Mouse (Mus musculus): ENCODE data around the gene Lrrc42.

The Lrrc42 gene

DNA sequence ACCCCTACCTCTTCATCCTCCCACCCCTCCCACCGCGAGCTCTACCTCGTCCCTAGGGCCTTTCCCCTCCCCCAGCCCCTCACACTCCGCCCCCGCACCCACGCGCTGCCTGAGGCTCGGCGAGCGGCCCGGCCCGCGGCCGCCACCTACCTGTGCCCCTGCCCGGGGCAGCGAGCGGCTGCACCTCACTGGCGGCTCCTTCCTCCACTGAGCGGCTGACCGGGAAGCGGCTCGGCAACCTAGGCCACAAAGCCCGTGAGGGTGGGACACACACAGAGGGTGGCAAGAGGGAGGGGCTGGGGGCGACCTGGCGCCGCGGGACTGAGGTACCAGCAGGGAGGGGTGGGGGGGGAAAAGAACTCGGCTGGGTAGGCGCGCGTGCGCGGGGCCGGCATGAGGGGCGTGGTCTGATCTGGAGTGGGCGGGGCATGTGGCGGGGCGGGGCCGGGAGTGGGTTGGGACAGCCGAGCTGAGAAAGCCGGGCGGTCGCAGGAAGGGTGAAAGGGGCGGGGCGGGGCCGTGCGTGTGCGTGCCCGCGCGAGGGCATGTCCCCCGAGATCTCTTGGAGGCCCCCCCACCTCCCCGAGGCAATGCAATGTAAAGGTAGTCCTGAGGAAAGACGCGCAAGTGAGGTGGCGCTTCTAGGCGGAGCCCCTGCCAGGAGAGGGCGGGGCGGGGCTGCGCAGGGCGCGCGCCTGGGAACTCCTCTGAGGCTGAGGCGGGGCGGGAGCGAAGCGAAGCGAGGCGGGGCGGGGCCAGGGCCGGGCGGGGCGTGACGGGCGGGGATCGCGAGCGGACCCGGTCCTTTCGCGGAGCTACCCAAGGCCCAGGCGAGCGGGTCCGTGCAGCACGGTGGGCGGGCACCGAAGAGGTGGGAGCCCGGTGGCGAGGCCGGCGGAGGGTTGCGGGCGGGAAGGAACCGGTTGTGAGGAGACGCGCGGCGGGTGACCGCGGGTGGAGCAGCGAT lies at the start of gene Lrrc42, which contains the start of gene Hspb11:
Lrrc42 (minus strand) TSS at position 408 of the 967 bp plus-strand sequence.
Hspb11 (plus strand) TSS at position 469 of the 967 bp plus-strand sequence.
- DNase-seq (ENCODE audit: extremely low spot score, low spot score): peak; percentile 99

DNA sequence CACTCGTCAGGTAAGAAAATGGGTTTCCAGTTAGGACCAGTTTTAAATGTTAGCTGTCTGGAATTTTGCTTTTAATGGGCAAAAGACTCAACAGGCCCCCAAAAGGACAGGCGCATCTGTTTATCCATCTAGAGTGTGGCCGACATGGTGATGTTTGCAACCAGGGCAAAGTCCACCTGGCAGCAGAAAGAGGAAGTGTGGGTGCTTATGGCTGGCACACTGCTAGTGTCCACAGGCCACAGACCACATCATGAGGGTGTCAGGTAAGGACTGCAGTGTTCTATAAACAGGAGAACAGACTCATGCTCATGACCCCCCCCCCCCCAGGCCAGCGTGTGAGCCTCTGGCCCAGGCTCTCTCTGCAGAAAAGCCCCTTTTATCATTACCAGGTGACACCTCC lies 49.5 kb upstream of the Lrrc42 start:
- DNase-seq (ENCODE audit: extremely low spot score, low spot score): no peak

DNA sequence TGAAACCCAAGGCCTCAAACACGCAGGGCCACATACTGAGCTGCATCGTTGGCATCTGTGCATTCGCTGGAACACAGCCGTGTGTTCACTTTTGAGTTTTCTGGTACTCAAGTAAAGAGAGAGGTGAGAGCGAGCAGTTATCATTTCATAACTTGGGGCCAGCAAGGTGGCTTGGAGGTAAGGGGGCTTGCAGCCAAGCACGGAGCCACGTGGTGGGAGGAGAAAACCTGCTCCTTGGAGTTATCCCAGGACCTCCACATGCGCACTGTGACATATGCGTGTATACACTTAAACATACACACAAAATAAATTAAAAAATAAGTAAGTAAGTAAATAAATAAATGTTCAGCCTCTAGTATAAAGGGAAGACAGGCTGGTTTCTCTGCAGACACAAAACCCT lies 48.9 kb upstream of the Lrrc42 start:
- DNase-seq (ENCODE audit: extremely low spot score, low spot score): no peak

DNA sequence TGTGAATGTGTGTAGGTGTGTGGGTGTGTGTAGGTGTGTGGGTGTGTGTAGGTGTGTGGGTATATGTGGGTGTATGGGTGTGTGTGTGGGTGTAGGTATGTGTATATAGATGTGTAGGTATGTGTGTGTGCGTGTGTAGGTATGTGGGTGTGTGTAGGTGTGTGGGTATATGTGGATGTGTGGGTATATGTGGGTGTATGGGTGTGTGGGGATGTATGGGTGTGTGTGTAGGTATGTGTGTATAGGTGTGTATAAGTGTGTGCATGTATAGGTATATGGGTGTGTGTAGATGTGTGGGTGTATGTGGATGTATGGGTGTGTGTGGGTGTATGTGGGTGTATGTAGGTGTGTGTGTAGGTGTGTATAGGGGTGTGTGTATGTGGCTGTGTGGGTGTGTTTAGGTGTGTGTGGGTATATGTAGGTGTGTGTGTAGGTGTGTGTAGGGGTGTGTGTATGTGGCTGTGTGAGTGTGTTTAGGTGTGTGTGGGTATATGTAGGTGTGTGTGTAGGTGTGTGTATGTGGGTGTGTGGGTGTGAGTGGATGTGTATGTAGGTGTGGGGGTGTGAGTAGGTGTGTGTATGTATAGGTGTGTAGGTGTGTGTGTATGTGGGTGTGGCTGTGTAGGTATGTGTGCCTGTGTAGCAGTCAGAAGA lies 47.7 kb upstream of the Lrrc42 start:
- no peak for DNase-seq (ENCODE audit: extremely low spot score, low spot score)

DNA sequence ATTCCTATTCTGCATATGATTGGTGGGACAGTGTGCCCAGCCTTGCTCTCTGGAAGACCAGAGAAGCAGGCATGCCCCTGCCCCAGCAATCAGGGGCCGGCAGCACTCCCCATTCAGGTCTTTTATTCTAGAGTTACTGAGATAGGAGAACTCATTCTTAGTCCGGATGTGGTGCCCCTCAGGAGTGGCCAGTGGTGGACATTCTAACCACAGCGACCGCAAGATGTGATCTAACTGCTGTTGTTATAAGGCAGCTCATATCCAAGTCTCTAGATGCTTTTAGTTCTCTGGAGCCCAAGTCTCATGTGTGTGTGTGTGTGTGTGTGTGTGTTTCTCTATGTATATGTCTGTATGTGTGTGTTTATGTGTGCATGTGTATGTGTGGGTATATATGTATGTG lies 47.0 kb upstream of the Lrrc42 start:
- DNase-seq (ENCODE audit: extremely low spot score, low spot score): no peak

DNA sequence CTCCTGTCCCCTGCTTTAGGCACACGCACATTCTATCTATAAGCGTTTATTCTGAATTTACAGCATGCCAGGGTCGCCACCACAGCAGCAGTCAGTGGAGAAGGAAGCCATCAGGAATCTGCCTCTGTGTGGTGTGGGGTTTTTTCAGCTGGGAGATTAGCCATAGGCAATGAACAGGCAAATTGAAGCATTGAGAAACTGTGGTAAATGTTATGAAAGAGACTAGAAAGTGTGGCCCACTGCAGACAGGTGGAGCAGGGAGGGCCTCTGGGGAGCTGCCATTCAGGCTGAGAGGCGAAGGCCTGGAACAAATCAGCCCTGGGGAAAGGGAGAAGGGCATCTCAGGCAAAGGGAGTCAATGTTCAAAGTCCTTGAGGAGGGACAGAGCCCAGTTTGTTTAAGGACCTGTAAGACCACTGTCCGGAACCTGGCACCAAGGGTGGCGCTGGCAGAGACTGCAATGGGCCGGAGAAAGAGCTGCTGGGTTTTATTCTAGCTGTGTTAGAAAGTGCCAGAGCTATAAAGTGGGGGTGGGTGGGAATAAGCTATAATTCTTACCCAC lies 46.5 kb upstream of the Lrrc42 start:
- no peak for DNase-seq (ENCODE audit: extremely low spot score, low spot score)

DNA sequence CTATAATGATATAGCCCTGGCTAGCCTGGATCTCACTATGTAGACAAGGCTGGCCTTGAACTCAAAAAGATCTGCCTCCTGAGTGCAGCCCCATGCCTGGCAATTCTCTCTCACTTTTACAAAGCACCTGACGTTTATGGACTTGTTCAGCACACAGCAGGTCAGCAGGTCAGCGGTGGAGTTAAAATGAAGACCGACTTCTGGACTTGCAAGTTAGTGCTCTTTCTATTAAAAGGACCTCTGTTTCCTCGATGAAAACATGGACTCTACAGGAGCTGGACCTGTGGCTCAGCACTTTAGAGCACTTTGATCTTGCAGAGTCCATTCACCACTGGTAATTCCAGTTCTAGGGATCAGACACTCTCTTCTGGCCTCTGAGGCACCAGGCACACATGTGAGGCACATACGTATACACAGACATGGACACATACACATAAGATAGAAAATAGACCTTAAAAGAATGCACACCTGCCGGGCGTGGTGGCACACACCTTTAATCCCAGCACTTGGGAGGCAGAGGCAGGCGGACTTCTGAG lies 44.8 kb upstream of the Lrrc42 start:
- no peak for DNase-seq (ENCODE audit: extremely low spot score, low spot score)

DNA sequence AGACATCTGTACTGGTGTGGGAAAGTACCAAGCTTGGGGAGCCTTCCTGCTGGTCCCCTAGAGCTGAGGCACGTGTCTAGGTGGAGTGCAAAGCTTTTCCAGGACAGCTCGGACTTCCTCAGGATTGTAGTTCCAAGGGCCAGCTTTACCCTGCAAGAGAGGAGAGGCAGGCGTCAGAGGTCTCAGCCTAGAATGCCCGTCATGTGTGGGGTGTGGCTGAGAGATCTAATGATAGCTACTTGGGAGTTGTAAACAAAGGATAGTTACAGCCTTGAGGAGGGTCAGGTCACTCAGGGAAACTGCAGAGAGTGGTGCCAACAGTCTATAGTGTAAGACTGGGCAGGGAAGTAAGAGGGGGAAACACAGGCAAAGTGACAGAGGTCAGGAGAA lies 38.9 kb upstream of the Lrrc42 start:
- DNase-seq (ENCODE audit: extremely low spot score, low spot score): no peak

DNA sequence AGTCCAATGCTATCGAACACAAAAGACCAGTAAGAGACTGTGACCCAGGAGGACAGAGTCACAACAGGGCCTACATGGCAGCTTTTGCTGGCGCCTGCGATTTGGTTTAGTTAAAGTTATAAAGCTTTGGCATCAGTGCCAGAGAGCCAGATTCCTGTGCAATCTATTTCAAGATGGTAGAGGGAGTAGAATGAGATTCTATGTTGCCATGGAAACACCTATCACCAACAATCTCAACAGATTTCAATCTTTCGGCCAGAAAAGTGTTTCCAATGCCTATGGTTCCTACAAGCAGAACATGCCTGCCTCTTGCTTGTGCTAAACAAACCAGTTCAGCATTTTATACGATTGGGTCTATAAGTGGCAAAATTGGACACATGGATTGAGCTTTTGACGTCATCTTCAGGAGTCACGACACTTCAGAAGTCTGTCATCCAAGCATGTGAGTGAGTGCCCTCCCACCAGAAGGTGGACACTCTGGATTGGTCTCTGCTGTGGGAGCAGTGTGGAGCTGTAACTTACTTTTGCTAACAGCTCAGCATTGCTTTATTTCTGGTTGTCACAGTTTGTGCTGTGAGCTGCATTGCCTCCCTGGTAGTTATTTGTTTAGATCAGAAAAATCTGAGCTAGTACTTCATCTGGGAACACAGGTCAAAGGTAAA lies 38.4 kb upstream of the Lrrc42 start:
- DNase-seq (ENCODE audit: extremely low spot score, low spot score): no peak

DNA sequence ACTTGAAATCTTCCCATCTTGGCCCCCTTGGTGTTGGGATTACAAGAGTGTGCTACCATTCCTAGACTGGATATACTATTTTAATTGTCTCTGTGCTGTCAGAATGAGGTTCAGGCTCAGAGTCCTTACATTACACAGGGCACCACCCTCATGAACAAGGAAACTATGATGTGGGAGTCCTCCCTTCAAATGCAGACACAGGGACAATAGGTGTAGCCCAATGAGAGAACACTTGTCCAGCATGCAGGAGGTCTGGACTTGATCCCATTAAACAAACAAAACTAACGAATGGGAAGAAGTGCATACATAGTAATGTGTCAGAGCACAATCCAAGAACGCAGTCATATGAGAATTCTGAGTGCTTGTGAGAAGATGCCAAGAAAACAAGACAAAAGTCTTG lies 34.2 kb upstream of the Lrrc42 start:
- no peak for DNase-seq (ENCODE audit: extremely low spot score, low spot score)

DNA sequence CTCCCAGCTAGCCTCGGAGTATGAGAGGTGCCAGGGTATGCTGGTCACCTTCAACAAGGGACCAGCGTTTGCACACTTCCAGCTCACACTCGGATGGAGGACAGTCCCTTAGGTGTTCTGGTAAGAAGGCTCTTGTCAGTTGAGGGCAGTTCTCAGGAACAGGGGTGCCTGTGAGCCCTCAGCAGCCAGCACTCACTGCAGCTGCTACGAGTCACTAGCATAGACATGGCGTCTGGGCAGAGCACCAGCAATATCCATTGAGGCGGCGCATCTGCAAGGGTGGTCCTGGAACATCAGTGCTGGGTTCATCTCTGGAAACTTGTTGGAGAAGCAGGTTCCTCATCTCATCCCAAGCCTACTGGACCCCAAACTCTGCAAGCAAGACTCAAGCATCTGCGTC lies 33.1 kb upstream of the Lrrc42 start:
- no peak for DNase-seq (ENCODE audit: extremely low spot score, low spot score)

DNA sequence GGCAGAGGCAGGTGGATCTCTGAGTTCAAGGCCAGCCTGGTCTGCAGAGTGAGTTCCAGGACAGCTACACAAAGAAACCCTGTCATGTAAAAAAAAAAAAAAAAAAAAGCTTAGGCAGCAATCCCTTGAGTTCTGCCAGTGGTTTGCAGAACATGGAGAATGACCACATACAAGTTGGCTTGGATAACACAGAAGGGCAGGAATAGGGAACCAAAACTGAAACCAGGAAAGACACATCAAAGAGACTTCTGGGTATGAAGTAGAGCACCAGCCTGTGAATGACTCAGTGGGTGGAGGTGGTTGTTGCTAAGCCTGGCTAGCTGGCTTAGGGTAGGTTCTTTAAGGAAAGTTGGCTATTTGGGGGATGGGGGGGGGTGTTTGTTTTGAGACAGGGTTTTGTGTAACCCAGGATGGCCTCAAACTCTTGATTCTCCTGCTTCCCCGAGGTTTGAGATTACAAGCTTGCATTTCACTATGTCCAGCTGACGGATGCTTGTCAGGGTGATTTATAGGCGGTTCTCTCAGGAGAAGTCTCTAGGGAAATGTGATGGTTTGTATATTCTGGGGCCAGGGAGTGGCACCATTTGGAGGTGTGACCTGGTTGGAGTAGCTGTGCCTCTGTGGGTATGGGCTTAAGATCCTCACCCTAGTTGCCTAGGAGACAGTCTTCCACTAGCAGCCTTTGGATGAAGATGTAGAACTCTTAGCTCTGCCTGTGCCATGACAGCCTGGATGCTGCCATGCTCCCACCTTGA lies 32.3 kb upstream of the Lrrc42 start:
- DNase-seq (ENCODE audit: extremely low spot score, low spot score): no peak

DNA sequence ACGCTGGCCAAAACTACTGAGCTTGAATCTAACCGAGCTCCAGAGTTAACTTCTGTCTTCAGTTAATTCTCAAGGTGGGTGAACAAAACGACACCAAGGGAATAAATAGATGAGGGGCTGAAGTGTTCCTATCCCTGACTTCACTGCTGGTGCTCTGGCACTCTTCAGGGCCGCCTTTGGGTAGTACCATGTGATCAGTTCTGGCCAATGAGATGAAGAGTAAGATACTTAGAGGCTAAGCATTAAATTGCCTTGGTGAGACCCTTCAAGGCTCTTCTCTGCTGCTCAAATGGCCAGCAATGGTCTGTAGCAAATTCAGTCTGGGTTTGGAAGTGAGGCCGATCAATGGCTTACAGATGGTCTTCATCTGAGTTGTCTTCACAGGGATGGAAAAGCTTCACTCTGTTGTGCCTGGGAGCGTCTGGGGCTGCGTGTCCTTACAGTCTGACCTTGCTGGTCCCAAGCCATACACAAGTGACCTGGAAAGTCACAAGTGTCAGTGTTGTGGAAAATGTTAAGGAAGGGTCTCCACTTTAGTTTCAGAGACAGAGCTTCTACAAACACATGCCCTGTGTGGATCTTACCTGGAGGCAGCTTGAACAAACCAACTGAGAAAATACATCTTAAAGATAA lies 27.6 kb upstream of the Lrrc42 start:
- no peak for DNase-seq (ENCODE audit: extremely low spot score, low spot score)

DNA sequence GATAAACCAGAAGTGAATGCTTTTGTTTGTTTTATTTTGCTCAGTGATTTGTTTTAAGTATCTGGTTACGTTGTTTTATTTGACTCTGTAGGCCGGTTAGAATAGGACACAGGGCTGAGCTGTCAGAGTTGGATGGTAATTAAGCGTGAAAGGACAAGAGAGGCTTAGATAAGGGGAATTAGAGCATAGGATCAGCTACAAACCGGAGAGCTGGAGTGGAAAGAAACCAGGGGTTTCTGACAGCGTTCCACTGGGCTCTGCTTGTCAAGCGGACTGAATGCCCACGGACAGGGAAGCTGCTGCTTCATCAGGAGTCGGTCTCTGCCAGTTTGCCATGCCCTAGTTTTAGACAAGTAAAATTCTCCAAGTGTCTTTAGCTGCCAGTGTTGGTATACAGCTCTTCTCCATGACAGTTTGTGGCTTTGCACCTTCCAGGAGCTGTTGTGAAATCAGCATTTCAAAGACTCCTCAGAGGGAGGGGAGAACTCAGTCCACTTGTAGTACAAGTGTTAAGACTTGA lies 24.9 kb upstream of the Lrrc42 start:
- no peak for DNase-seq (ENCODE audit: extremely low spot score, low spot score)

DNA sequence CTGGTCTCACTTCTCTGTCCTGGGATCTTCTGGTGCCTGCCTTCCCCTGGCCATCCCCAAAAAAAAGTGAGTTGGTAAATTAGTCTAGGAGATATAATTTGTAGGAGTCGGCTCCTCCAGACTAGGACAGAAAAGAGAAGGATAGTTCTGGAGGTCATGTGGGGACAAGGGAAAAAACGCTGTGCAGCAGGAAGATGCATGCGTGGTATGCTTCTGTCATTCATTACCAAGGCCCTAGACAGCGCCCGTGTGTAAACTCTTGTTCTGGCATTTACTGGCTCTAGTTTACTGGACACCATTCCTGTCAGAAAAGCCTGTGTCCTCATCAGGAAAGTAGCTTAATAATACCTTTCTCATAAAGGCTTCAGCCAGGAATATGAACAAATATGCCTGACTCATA lies 21.2 kb upstream of the Lrrc42 start:
- no peak for DNase-seq (ENCODE audit: extremely low spot score, low spot score)

DNA sequence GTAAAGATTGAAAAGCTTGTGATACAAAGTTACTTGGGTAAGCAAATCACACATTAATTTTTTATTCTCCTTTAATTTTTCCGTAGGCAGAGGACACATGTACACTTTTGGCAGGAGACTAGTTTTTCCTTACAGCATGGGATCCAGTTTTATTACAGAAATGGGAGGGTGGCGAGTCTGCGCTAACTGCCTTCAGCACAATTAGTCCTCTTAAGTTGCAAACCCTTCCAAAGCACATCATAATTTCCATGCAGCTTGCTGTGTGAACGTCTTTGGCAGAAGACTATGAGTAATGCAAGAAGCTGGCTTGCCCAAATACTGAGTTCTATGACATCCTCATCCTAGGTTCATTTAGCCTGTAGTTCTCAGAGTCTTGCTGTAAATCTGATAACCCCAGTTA lies 20.4 kb upstream of the Lrrc42 start:
- DNase-seq (ENCODE audit: extremely low spot score, low spot score): no peak

DNA sequence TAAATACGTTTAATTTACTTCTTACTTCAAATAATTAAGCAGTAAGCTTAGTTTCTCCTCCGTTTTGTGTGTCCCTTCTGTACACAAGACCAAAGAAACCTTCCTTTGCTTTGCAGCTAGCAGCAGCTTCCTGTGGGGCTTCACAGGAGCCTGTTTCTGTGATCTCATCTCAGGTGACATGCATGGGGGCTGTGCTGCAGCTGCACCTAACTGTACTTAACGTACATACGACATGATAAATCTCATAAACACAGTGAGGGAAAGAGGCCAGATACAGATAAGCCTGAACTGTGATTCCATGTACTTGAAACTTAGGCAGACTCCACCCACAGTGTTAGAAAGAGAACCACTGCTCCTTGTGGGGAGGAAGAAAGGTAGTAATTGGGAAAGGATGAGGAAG lies 6.7 kb upstream of the Lrrc42 start:
- DNase-seq (ENCODE audit: extremely low spot score, low spot score): no peak

DNA sequence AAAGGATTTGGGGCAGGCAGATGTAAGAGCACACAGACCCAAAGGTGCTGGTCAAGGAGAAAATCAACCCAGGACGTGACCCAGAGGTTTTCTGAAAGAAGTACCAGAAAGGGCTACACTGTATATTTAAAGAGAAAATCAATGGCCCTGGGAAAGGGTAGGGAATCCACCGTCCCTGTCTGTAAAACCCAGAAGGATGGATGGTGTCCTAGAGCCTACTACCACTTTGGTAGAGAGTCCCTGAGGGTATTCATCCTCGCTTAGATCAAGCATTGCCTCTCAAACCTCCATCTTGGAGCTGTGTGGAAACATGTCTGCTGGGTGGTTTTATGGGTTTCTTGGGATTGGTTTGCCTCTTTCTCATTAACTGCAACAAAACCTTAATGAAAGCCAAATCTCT lies 1.1 kb upstream of the Lrrc42 start:
- DNase-seq (ENCODE audit: extremely low spot score, low spot score): peak; percentile 23

DNA sequence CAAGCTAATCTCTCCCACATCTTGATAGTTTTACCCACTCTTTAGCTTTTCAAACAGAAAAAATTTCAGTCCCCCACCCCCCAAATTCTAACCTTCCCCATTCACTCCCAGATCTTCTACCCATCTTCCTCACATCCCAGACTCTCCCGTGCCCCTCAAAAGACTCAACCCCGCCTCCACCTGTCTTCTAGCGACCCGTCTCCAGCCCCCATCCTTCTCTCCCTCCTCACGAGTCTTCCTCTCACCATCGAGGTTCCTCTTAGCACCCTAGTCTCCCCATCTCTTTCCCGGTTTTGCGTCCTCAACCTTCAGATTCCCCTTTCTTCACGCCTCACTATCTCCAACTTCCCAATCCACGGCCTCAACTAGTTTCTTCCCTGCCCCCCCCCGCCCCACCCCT lies 810 bp downstream of the Lrrc42 start:
- peak; percentile 18 for DNase-seq (ENCODE audit: extremely low spot score, low spot score)

DNA sequence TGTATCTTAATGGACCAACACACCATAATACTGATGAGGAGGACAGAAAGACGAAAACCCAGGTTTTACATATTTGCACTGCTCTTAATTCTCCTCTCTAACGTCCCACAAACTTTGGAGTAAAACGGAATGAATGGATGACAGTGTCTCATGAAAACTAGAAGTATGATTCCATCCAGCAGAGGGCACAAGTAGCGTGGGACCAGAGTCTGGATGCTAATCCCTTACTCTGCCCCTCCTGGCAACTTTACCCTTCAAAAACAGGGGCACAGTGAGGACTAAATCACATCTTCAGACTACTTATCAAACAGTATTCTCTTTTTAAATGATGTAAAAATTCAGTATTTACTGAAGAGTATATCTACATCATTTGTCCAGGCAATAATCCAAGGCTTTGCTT lies 2.8 kb downstream of the Lrrc42 start:
- no peak for DNase-seq (ENCODE audit: extremely low spot score, low spot score)

Data from neural tube, embryonic 10.5 days (tissue).